Mouse (Mus musculus): ENCODE measurements around the gene Pip5k1c. TPM values are rescaled to one million over a fixed set of nuclear protein-coding genes. Genes with fewer than 3 reads are reported as not detected.

Gene Pip5k1c
- polyA plus RNA-seq, 1 experiment from 2014 or later: 55.0 TPM

- peaks cover 90% of the 10 kb centered on the region for H3K27me3 ChIP-seq (ENCODE audit: low read depth, poor library complexity, severe bottlenecking)
- DNase-seq (ENCODE audit: low spot score): peak; percentile 63
- no peak overlapping the region for H3K4me3 ChIP-seq
- 66% methylated on average over 8 of the region's 8 CpGs for WGBS
- no peaks in the 10 kb centered on the region for H3K36me3 ChIP-seq
- H3K9me3 ChIP-seq (replicated peaks): no peaks in the 10 kb centered on the region
- no peak overlapping the region for H3K27ac ChIP-seq (replicated peaks)
- H3K4me1 ChIP-seq: peaks cover 45% of the 10 kb centered on the region
These were observed 5.1 kb upstream of the Pip5k1c start for GRCm38 (mm10) chr10:81287513-81288157.

GRCm38 (mm10) chr10:81288601-81289000 lies 4.2 kb upstream of the Pip5k1c start:
- H3K4me1 ChIP-seq: peaks cover 44% of the 10 kb centered on the region
- no peaks in the 10 kb centered on the region for H3K36me3 ChIP-seq
- 35% methylated on average over 6 of the region's 6 CpGs for WGBS
- H3K9me3 ChIP-seq (replicated peaks): no peaks in the 10 kb centered on the region
- H3K27me3 ChIP-seq (ENCODE audit: low read depth, poor library complexity, severe bottlenecking): peaks cover 81% of the 10 kb centered on the region
- peak; percentile 49 for DNase-seq (ENCODE audit: low spot score)
- no peak overlapping the region for H3K4me3 ChIP-seq
- no peak overlapping the region for H3K27ac ChIP-seq (replicated peaks)

- peaks cover 48% of the 10 kb centered on the region for H3K4me1 ChIP-seq
- no peaks in the 10 kb centered on the region for H3K9me3 ChIP-seq (replicated peaks)
- peak overlapping the region; percentile 21; the same call in 1 of the 2 replicates for H3K4me3 ChIP-seq
- H3K27ac ChIP-seq (replicated peaks): no peak overlapping the region
- peaks cover 74% of the 10 kb centered on the region for H3K27me3 ChIP-seq (ENCODE audit: low read depth, poor library complexity, severe bottlenecking)
- DNase-seq (ENCODE audit: low spot score): peak; percentile 64
- H3K36me3 ChIP-seq: no peaks in the 10 kb centered on the region
- 4% methylated on average over 7 of the region's 7 CpGs for WGBS
These were observed 3.5 kb upstream of the Pip5k1c start for GRCm38 (mm10) chr10:81289278-81289677.

GRCm38 (mm10) chr10:81289811-81290210 lies 3.0 kb upstream of the Pip5k1c start:
- no peak for DNase-seq (ENCODE audit: low spot score)
- Histone ChIP-seq H3K36me3 (no peaks in the 10 kb centered on the region), H3K4me3 (no peak overlapping the region), H3K4me1 (peaks cover 51% of the 10 kb centered on the region), H3K27ac (replicated peaks) (no peak overlapping the region), H3K27me3 (ENCODE audit: low read depth, poor library complexity, severe bottlenecking) (peaks cover 69% of the 10 kb centered on the region), H3K9me3 (replicated peaks) (no peaks in the 10 kb centered on the region)
- 67% methylated on average over 14 of the region's 14 CpGs for WGBS

GRCm38 (mm10) chr10:81290698-81291460 lies 1.9 kb upstream of the Pip5k1c start:
- Histone ChIP-seq H3K27ac (replicated peaks) (no peak overlapping the region), H3K4me3 (peak overlapping the region; percentile 11; the same call in 1 of the 2 replicates), H3K27me3 (ENCODE audit: low read depth, poor library complexity, severe bottlenecking) (peaks cover 61% of the 10 kb centered on the region), H3K9me3 (replicated peaks) (no peaks in the 10 kb centered on the region), H3K36me3 (peaks cover 8% of the 10 kb centered on the region), H3K4me1 (peaks cover 51% of the 10 kb centered on the region)
- 18% methylated on average over 24 of the region's 24 CpGs for WGBS
- DNase-seq (ENCODE audit: low spot score): no peak

GRCm38 (mm10) chr10:81291511-81292104 lies 1.2 kb upstream of the Pip5k1c start, which contains the start of gene Tjp3:
Tjp3 (minus strand) TSS chr10:81291581.
- peaks cover 56% of the 10 kb centered on the region for H3K27me3 ChIP-seq (ENCODE audit: low read depth, poor library complexity, severe bottlenecking)
- H3K9me3 ChIP-seq (replicated peaks): no peaks in the 10 kb centered on the region
- H3K36me3 ChIP-seq: peaks cover 15% of the 10 kb centered on the region
- no peak for DNase-seq (ENCODE audit: low spot score)
- H3K4me3 ChIP-seq: peak within 1 kb of the TSS; percentile 71
- peaks cover 51% of the 10 kb centered on the region for H3K4me1 ChIP-seq
- H3K27ac ChIP-seq (replicated peaks): no peak within 1 kb of the TSS
- WGBS: 73% methylated on average over 9 of the region's 9 CpGs

GRCm38 (mm10) chr10:81293334-81294030 lies 719 bp downstream of the Pip5k1c start:
- H3K4me1 ChIP-seq: peaks cover 53% of the 10 kb centered on the region
- 5% methylated on average over 25 of the region's 25 CpGs for WGBS
- H3K27me3 ChIP-seq (ENCODE audit: low read depth, poor library complexity, severe bottlenecking): peaks cover 37% of the 10 kb centered on the region
- no peaks in the 10 kb centered on the region for H3K9me3 ChIP-seq (replicated peaks)
- peak overlapping the region; percentile 71 for H3K4me3 ChIP-seq
- peak overlapping the region; percentile 96 for H3K27ac ChIP-seq (replicated peaks)
- H3K36me3 ChIP-seq: peaks cover 25% of the 10 kb centered on the region
- no peak for DNase-seq (ENCODE audit: low spot score)

- Histone ChIP-seq H3K4me1 (peaks cover 56% of the 10 kb centered on the region), H3K4me3 (peak overlapping the region; percentile 71), H3K27me3 (ENCODE audit: low read depth, poor library complexity, severe bottlenecking) (peaks cover 29% of the 10 kb centered on the region), H3K27ac (replicated peaks) (peak overlapping the region; percentile 96; the same call in 1 of the 2 replicates), H3K9me3 (replicated peaks) (no peaks in the 10 kb centered on the region), H3K36me3 (peaks cover 25% of the 10 kb centered on the region)
- no peak for DNase-seq (ENCODE audit: low spot score)
- WGBS: 67% methylated on average over 8 of the region's 8 CpGs
These were observed 1.7 kb downstream of the Pip5k1c start for GRCm38 (mm10) chr10:81294442-81294841.

- Histone ChIP-seq H3K27ac (replicated peaks) (no peak overlapping the region), H3K4me3 (peak overlapping the region; percentile 71; the same call in 1 of the 2 replicates), H3K27me3 (ENCODE audit: low read depth, poor library complexity, severe bottlenecking) (peaks cover 22% of the 10 kb centered on the region), H3K9me3 (replicated peaks) (no peaks in the 10 kb centered on the region), H3K36me3 (peaks cover 27% of the 10 kb centered on the region), H3K4me1 (peaks cover 62% of the 10 kb centered on the region)
- no peak for DNase-seq (ENCODE audit: low spot score)
- 93% methylated on average over 6 of the region's 6 CpGs for WGBS
These were observed 2.4 kb downstream of the Pip5k1c start for GRCm38 (mm10) chr10:81295185-81295584.

- DNase-seq (ENCODE audit: low spot score): no peak
- peaks cover 32% of the 10 kb centered on the region for H3K36me3 ChIP-seq
- H3K4me1 ChIP-seq: peaks cover 78% of the 10 kb centered on the region
- WGBS: 79% methylated on average over 6 of the region's 6 CpGs
- 0 out of 2 replicates have a peak overlapping the region, but pooled peaks have one; percentile 5 for H3K4me3 ChIP-seq
- H3K9me3 ChIP-seq (replicated peaks): no peaks in the 10 kb centered on the region
- H3K27ac ChIP-seq (replicated peaks): no peak overlapping the region
- H3K27me3 ChIP-seq (ENCODE audit: low read depth, poor library complexity, severe bottlenecking): 0 out of 2 replicates have a peak, but pooled peaks cover 1% of the 10 kb centered on the region
These were observed 4.5 kb downstream of the Pip5k1c start for GRCm38 (mm10) chr10:81297246-81297645.

GRCm38 (mm10) chr10:81297845-81298244 lies 5.1 kb downstream of the Pip5k1c start:
- 0 out of 2 replicates have a peak overlapping the region, but pooled peaks have one; percentile 7 for H3K27ac ChIP-seq (replicated peaks)
- no peak for DNase-seq (ENCODE audit: low spot score)
- 80% methylated on average over 10 of the region's 10 CpGs for WGBS
- peaks cover 37% of the 10 kb centered on the region for H3K36me3 ChIP-seq
- peaks cover 84% of the 10 kb centered on the region for H3K4me1 ChIP-seq
- no peaks in the 10 kb centered on the region for H3K27me3 ChIP-seq (ENCODE audit: low read depth, poor library complexity, severe bottlenecking)
- no peaks in the 10 kb centered on the region for H3K9me3 ChIP-seq (replicated peaks)
- H3K4me3 ChIP-seq: no peak overlapping the region
